In genomic region chr15:8065221-8065620, GRCm38 (mm10) we compare ENCODE assay signal across 11 mouse cellular contexts. TPM values are rescaled to one million over a fixed set of nuclear protein-coding genes. Genes with fewer than 3 reads are reported as not detected.
DNase-seq lines count a peak whose midpoint lies in the region; ATAC-seq and TF ChIP-seq lines count a peak whose summit lies in the region.
"Had no signal": no experiment of that assay in that cellular context is flagged by ENCODE, and none has a peak within 500 bp of the region (broad histone marks: within the 10 kb centered on the region; RNA-seq: fewer than 3 reads in every experiment).

No protein-coding gene starts in this region.

- POLR2A ChIA-PET in Patski (lab: Charles Lee): no interaction called here

- H3K4me2 ChIP-seq in forebrain, postnatal 0 days (ENCODE audit: low read depth): no peak overlapping the region
- no peak overlapping the region for H3K4me2 ChIP-seq in forebrain, embryonic 15.5 days (replicated peaks)
- H3K4me2 ChIP-seq: lung, embryonic 15.5 days had no signal

- DNase-seq in forebrain, postnatal 0 days: peak; percentile 24
- peak; percentile 26 for DNase-seq in kidney, postnatal 10 days
- DNase-seq in kidney, postnatal 25 days: no peak
- DNase-seq in 3T3-L1 (ENCODE audit: low read depth, low spot score) (peak; percentile 45), Patski (ENCODE audit: low read depth, low spot score) (no peak)
- no peak for DNase-seq in right cerebral cortex, adult 2 months (ENCODE audit: low spot score in 2 of 2)
- no peak for DNase-seq in embryo, embryonic 10 days (ENCODE audit: low spot score)
- DNase-seq: embryo, embryonic 11 days; spleen, adult 18-20 months had no signal

- peak; percentile 58; the same call in 1 of the 2 replicates for ATAC-seq in forebrain, postnatal 0 days
- no peak for ATAC-seq in forebrain, embryonic 15.5 days (replicated peaks)
- ATAC-seq in Patski: no peak

- CTCF ChIA-PET in Patski (lab: Charles Lee): interaction anchor here (1.0 to 1.4 kb wide), 2 partner anchors 95 to 605 kb away, joined by 3 to 4 read pairs; no protein-coding TSS in a partner anchor

- no peak overlapping the region for H3K9ac ChIP-seq in forebrain, postnatal 0 days
- H3K9ac ChIP-seq in forebrain, embryonic 15.5 days (replicated peaks): no peak overlapping the region
- H3K9ac ChIP-seq: lung, embryonic 15.5 days had no signal

- peaks cover 8% of the 10 kb centered on the region for H3K36me3 ChIP-seq in forebrain, postnatal 0 days (ENCODE audit: insufficient read depth)
- peaks cover 5% of the 10 kb centered on the region; the same call in 1 of the 2 replicates for H3K36me3 ChIP-seq in forebrain, embryonic 15.5 days

- H3K27ac ChIP-seq in forebrain, postnatal 0 days (ENCODE audit: low read depth, low read length): no peak overlapping the region
- no peak overlapping the region for H3K27ac ChIP-seq in forebrain, embryonic 15.5 days (replicated peaks)
- H3K27ac ChIP-seq: lung, embryonic 15.5 days had no signal

- H3K4me3 ChIP-seq in forebrain, postnatal 0 days (ENCODE audit: low read depth, low read length): no peak overlapping the region
- H3K4me3 ChIP-seq in forebrain, embryonic 15.5 days: no peak overlapping the region
- H3K4me3 ChIP-seq: lung, embryonic 15.5 days had no signal

- in situ Hi-C loops in Patski (cut with MboI; ENCODE audit: low pct_unique_long_range_greater_than_20kb): no loop called here

- peak; percentile 54 for TF ChIP-seq CTCF in forebrain, postnatal 0 days (IDR thresholded peaks at IDR 0.05; ENCODE audit: low read depth)
- TF ChIP-seq CTCF in Patski (IDR thresholded peaks at IDR 0.05): peak; percentile 22

- no peaks in the 10 kb centered on the region for H3K9me3 ChIP-seq in forebrain, postnatal 0 days (ENCODE audit: low read length)
- no peaks in the 10 kb centered on the region for H3K9me3 ChIP-seq in forebrain, embryonic 15.5 days
- H3K9me3 ChIP-seq: lung, embryonic 15.5 days had no signal

- H3K4me1 ChIP-seq in forebrain, postnatal 0 days (ENCODE audit: insufficient read depth): no peaks in the 10 kb centered on the region
- no peaks in the 10 kb centered on the region for H3K4me1 ChIP-seq in forebrain, embryonic 15.5 days
- H3K4me1 ChIP-seq: lung, embryonic 15.5 days had no signal

- 82% methylated on average over 6 of the region's 6 CpGs for WGBS in forebrain, postnatal 0 days
- WGBS in forebrain, embryonic 15.5 days: 87% methylated on average over 6 of the region's 6 CpGs

- H3K27me3 ChIP-seq in forebrain, postnatal 0 days (ENCODE audit: insufficient read depth, low read length): no peaks in the 10 kb centered on the region
- no peaks in the 10 kb centered on the region for H3K27me3 ChIP-seq in forebrain, embryonic 15.5 days
- H3K27me3 ChIP-seq in Patski: no peaks in the 10 kb centered on the region
- H3K27me3 ChIP-seq: lung, embryonic 15.5 days had no signal

RNA-seq across cellular contexts. Expression of gene Wdr70, which starts 33.8 kb away (rescaled TPM):
- 57.9 and 66.8 TPM in 2 replicates for total RNA-seq in forebrain, postnatal 0 days (2014; rRNA removed)
- polyA plus RNA-seq in forebrain, postnatal 0 days (2015; fragmentation: Nextera tagmentation; extraction: Ambion mirVana): 63.8 and 71.3 TPM in 2 replicates
- 62.8 and 65.6 TPM in 2 replicates for polyA plus RNA-seq in forebrain, embryonic 15.5 days (2015; fragmentation: Nextera tagmentation; extraction: Ambion mirVana)
- 46.0 TPM for polyA plus RNA-seq in Patski (2021)

RNA-seq across cellular contexts. Expression of gene Nup155, which starts 43.9 kb away (rescaled TPM):
- 28.0 and 46.9 TPM in 2 replicates for total RNA-seq in forebrain, postnatal 0 days (2014; rRNA removed)
- polyA plus RNA-seq in forebrain, postnatal 0 days (2015; fragmentation: Nextera tagmentation; extraction: Ambion mirVana): 4.3 and 6.2 TPM in 2 replicates
- polyA plus RNA-seq in forebrain, embryonic 15.5 days (2015; fragmentation: Nextera tagmentation; extraction: Ambion mirVana): 12.1 and 14.4 TPM in 2 replicates
- 20.2 TPM for polyA plus RNA-seq in Patski (2021)

Comparison
In these comparisons a context has a peak if more than half of its experiments do, and no peak if none do; other contexts are left out.
1. DNase-seq: peak in forebrain, postnatal 0 days (single experiment), kidney, postnatal 10 days (single experiment) and 3T3-L1 (single experiment); none in kidney, postnatal 25 days (0 of 2), Patski (single experiment), right cerebral cortex, adult 2 months (0 of 2) and embryo, embryonic 10 days (single experiment).